Comparison of ENCODE assay signal across 20 mouse cellular contexts in the genomic region with DNA sequence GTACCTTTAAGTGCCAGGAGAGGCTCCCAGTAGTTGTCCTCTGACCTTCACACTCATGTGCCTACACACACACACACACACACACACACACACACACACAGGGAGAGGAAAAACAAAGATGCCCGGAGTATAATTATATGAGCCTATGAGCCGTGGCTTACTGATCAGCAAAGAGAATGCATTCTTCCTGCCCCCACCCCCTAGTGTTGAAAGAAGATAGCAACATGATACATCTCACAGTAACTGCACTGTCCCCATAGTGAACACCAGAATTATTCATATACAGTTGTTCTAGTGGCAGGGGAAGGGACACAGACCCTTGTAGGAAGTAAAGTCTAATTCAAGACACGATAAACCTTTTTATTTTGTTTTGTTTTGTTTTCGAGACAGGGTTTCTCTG. TPM values are rescaled to one million over a fixed set of nuclear protein-coding genes. Genes with fewer than 3 reads are reported as not detected.
A peak's percentile ranks its signal among the peaks of the same experiment; 100 is the strongest.
DNase-seq lines count a peak whose midpoint lies in the region; TF ChIP-seq lines count a peak whose summit lies in the region.
"Had no signal": no experiment of that assay in that cellular context is flagged by ENCODE, and none has a peak within 500 bp of the region (broad histone marks: within the 10 kb centered on the region; RNA-seq: fewer than 3 reads in every experiment).

No protein-coding gene starts in this region.

- TF ChIP-seq CTCF in layer of hippocampus, adult 2 months (conservative IDR thresholded peaks at IDR 0.05) = peak; percentile 37

- H3K36me3 ChIP-seq in splenic B cell, adult 2 months (ENCODE audit: control insufficient read depth, insufficient read depth, low read length, poor library complexity, severe bottlenecking) = no peaks in the 10 kb centered on the region
- H3K36me3 ChIP-seq: embryonic facial prominence, embryonic 13.5 days; forebrain, embryonic 12.5 days; heart, embryonic 12.5 days; hindbrain, embryonic 10.5 days; hindbrain, embryonic 15.5 days had no signal

- no peak overlapping the region for H3K27ac ChIP-seq in layer of hippocampus, adult 2 months
- H3K27ac ChIP-seq: embryonic facial prominence, embryonic 13.5 days; forebrain, embryonic 12.5 days; hindbrain, embryonic 10.5 days; hindbrain, embryonic 15.5 days had no signal

- H3K27me3 ChIP-seq in splenic B cell, adult 2 months (ENCODE audit: control insufficient read depth, insufficient read depth, low read length, poor library complexity, severe bottlenecking) = no peaks in the 10 kb centered on the region
- H3K27me3 ChIP-seq: embryonic facial prominence, embryonic 13.5 days; forebrain, embryonic 12.5 days; heart, embryonic 12.5 days; hindbrain, embryonic 15.5 days; Patski had no signal

- H3K4me3 ChIP-seq in layer of hippocampus, adult 2 months = no peak overlapping the region
- H3K4me3 ChIP-seq: embryonic facial prominence, embryonic 13.5 days; forebrain, embryonic 12.5 days; heart, embryonic 12.5 days; hindbrain, embryonic 10.5 days; hindbrain, embryonic 15.5 days had no signal

- DNase-seq in layer of hippocampus, adult 2 months (ENCODE audit: low spot score in 2 of 2) = no peak
- DNase-seq in layer of hippocampus, adult 9-11 months = no peak
- peak; percentile 13 for DNase-seq in 3T3-L1 (ENCODE audit: low read depth, low spot score)
- peak; percentile 13 for DNase-seq in A20 (ENCODE audit: low read depth, low spot score)
- DNase-seq in splenic B cell, adult 2 months (ENCODE audit: low read depth, low spot score) = peak; percentile 8
- no peak for DNase-seq in testis, postnatal 10 days (ENCODE audit: low spot score)
- DNase-seq in embryo, embryonic 10.5 days (ENCODE audit: low spot score) = no peak
- DNase-seq: adrenal gland, adult 2 months; adrenal gland, postnatal 36 days; cerebellum, adult 2 months; cerebellum, postnatal 14 days; gastrocnemius, postnatal 14 days had no signal

RNA-seq across cellular contexts. Expression of a gene that starts 19.8 kb away (rescaled TPM):
- under 1 TPM; 0.56 to 0.79 TPM for total RNA-seq in layer of hippocampus, adult 2 months (2021)
- total RNA-seq: gastrocnemius, adult 18-20 months; heart, postnatal 25 days had no signal

RNA-seq across cellular contexts. Expression of a gene that starts 55.2 kb away (rescaled TPM):
- 10 to 100 TPM; 26.5 to 29.7 TPM for total RNA-seq in layer of hippocampus, adult 2 months (2021)

Comparison
In these comparisons a context has a peak if more than half of its experiments do, and no peak if none do; other contexts are left out.
1. DNase-seq: peak in 3T3-L1 (single experiment), A20 (single experiment) and splenic B cell, adult 2 months (single experiment); none in layer of hippocampus, adult 2 months (0 of 2), layer of hippocampus, adult 9-11 months (single experiment), testis, postnatal 10 days (single experiment) and embryo, embryonic 10.5 days (single experiment).